Mouse (Mus musculus) inflammation-experienced regulatory T-cells, adult 6 months (primary cell): Measurements from ENCODE around the gene Ttc23l. TPM values are rescaled to one million over a fixed set of nuclear protein-coding genes. Genes with fewer than 3 reads are reported as not detected.
"Not testable (repeated sequence)": the region's sequence is repeated elsewhere in the genome, so short reads cannot be mapped to it uniquely, and the experiment has no call there.

Experiments
- ATAC-seq: one replicate; pipeline ENCODE4 v1.8.0; 2017
- polyA plus RNA-seq, 3 experiments: library from polyadenylated mRNA; unstranded; fragments of 100-300 nt; shearing (Covaris generic); gene quantifications; one replicate each; pipeline ENCODE4 v1.2.1; 2017

Ttc23l gene
- polyA plus RNA-seq, 3 experiments from 2014 or later: not detected

GRCm38 (mm10) chr15:10506099-10506498 is 52.4 kb downstream of the Ttc23l start:
- ATAC-seq: no peak

GRCm38 (mm10) chr15:10500838-10501719 is 57.4 kb downstream of the Ttc23l start:
- ATAC-seq: no peak

GRCm38 (mm10) chr15:10500035-10500434 is 58.4 kb downstream of the Ttc23l start:
- no peak for ATAC-seq

- no peak for ATAC-seq
Observed at GRCm38 (mm10) chr15:10499593-10499992, 58.9 kb downstream of the Ttc23l start.

GRCm38 (mm10) chr15:10496696-10497095 is 61.8 kb downstream of the Ttc23l start:
- not testable (repeated sequence) for ATAC-seq

GRCm38 (mm10) chr15:10495944-10496343 is 62.5 kb downstream of the Ttc23l start:
- no peak for ATAC-seq

- no peak for ATAC-seq
Observed at GRCm38 (mm10) chr15:10490101-10490500, 68.4 kb downstream of the Ttc23l start.

- no peak for ATAC-seq
Observed at GRCm38 (mm10) chr15:10487246-10487645, 71.2 kb downstream of the Ttc23l start.

- ATAC-seq: peak; percentile 29
Observed at GRCm38 (mm10) chr15:10486365-10486839, 72.1 kb downstream of the Ttc23l start.

GRCm38 (mm10) chr15:10485484-10486364 is 72.7 kb downstream of the Ttc23l start, which contains the start of the genes Brix1 and Rad1:
Gene Brix1 (minus strand): TSS chr15:10485947.
Gene Rad1 (plus strand): TSS chr15:10486018.
- ATAC-seq: peak; percentile 97

- no peak for ATAC-seq
Observed at GRCm38 (mm10) chr15:10470941-10471340, 87.5 kb downstream of the Ttc23l start.

GRCm38 (mm10) chr15:10470151-10470831 is 88.2 kb downstream of the Ttc23l start, which contains the start of gene Dnajc21:
Gene Dnajc21 (minus strand): TSS chr15:10470516.
- peak; percentile 85 for ATAC-seq

- peak; percentile 16 for ATAC-seq
Observed at GRCm38 (mm10) chr15:10469641-10470150, 88.8 kb downstream of the Ttc23l start.

- ATAC-seq: no peak
Observed at GRCm38 (mm10) chr15:10468761-10469160, 89.7 kb downstream of the Ttc23l start.

- ATAC-seq: no peak
Observed at GRCm38 (mm10) chr15:10464678-10465077, 93.8 kb downstream of the Ttc23l start.

GRCm38 (mm10) chr15:10463555-10463954 is 94.9 kb downstream of the Ttc23l start:
- ATAC-seq: no peak

GRCm38 (mm10) chr15:10460986-10461385 is 97.5 kb downstream of the Ttc23l start:
- ATAC-seq: no peak

Other genes starting within 250 kb of the Ttc23l start
- not detected for gene Gm21973, start 233.3 kb downstream of the Ttc23l start, polyA plus RNA-seq
- gene Agxt2, start 200.1 kb downstream of the Ttc23l start, polyA plus RNA-seq: not detected
- gene Dnajc21, start 88.2 kb downstream of the Ttc23l start, polyA plus RNA-seq: 10 to 100 TPM; 13.1 to 15.4 (median 15.0) TPM
- 100 to 1,000 TPM; 128 to 160 (median 154) TPM for gene Brix1, start 72.7 kb downstream of the Ttc23l start, polyA plus RNA-seq
- 10 to 100 TPM; 26.5 to 33.0 (median 26.6) TPM for gene Rad1, start 72.7 kb downstream of the Ttc23l start, polyA plus RNA-seq
- gene Rai14, start 156.0 kb upstream of the Ttc23l start, polyA plus RNA-seq: 1 to 10 TPM in 2 of 3 experiments, under 1 TPM in 1; 0.56 to 6.8 (median 1.9) TPM